Mouse (Mus musculus) T-helper 2 cell (primary cell): Measurements from ENCODE around the gene Wls.

Experiments
- in situ Hi-C: fragments of 300-600 bp; cut with MboI, MseI; formaldehyde crosslinking; loops from one replicate; pipeline ENCODE4 v1.15.1; 2025; ENCODE audit warnings: high pct_unique_total_duplicates

The Wls gene

DNA sequence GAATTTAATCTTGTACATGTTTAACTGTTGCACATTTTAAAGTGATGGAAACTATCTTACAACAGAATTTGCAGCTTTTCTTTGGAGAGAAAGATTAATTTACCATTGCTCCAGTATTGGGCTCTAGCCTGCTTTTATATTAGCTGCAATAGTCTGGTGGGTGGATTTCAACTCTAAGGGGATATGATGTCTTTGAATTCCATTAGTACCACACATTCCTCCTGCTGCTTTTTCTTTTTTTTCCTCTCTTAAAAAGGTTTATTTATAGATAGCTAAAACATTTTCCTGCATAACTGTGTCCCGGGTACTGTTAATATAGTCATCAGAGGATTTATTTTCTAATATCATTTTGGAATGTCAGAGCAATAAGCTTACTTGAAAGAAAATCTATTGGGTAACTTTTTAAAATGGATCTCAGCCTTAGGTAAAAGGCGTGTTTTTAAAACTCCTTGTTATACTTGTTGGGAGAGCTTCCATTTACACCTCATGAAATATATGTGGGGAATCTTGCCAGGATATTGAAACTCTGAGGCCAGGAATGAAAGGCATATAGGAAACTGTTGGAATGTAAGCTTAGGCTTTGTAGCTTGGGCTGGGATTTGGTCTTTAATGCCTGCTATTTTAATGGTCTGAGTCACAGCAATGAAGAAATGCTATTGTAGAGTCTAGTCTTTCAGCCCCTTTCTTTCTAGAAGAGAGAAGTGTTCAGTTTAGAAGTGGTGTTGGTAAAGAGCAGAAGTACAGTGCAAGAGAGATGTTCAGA lies 78.0 kb downstream of the Wls start:
- in situ Hi-C loops, result no loop called here
